Mouse (Mus musculus) ES-E14 (cell line): ENCODE results near the gene Tprgl.

ENCODE experiments used
- HCFC1 ChIP-seq: IDR thresholded peaks from 2 replicates; pipeline ENCODE4 v1.6.1; 2012; ENCODE audit warnings: low read length, inconsistent platforms, borderline replicate concordance; ENCODE audit not compliant: insufficient read depth
- MAFK ChIP-seq: IDR thresholded peaks from 2 replicates; pipeline ENCODE4 v1.6.1; 2014; ENCODE audit warnings: mild to moderate bottlenecking, low read depth, low read length, inconsistent platforms; ENCODE audit not compliant: insufficient read depth
- ZC3H11A ChIP-seq: IDR thresholded peaks from 2 replicates; pipeline ENCODE4 v1.6.1; 2012; ENCODE audit warnings: low read depth, mild to moderate bottlenecking, inconsistent platforms, low read length, borderline replicate concordance

- TF ChIP-seq HCFC1 (no peak), MAFK (no peak), ZC3H11A (no peak)
These were observed 19.2 kb downstream of the Tprgl start for GRCm38 (mm10) chr4:154141009-154141867.
